Comparison of ENCODE assay signal across 21 mouse cellular contexts in the genomic region with DNA sequence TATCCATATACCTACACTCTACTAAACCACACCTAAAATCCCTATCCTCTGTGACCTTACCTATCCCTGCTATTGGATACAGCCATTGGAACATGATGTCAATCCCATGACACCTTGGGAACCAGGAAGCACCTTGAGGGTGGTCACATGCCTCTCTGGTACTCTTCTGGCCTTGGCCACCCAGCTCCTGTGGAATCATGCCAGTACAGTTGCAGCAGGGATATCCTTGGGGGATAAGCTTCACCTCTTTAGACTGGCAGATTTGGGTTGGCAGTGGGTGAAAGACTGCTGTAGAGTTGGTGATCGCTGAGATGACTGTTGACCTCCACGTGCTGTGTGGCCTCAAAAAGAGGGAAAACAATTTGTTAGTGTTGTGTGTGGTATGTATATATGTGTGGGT. TPM values are rescaled to one million over a fixed set of nuclear protein-coding genes. Genes with fewer than 3 reads are reported as not detected.
"Had no signal": no experiment of that assay in that cellular context is flagged by ENCODE, and none has a peak within 500 bp of the region (broad histone marks: within the 10 kb centered on the region; RNA-seq: fewer than 3 reads in every experiment).

No protein-coding gene starts in this region.

- ATAC-seq: midbrain, embryonic 16.5 days had no signal

- H3K27me3 ChIP-seq: midbrain, embryonic 12.5 days; neural tube, embryonic 13.5 days; neural tube, embryonic 15.5 days had no signal

- DNase-seq: lung, adult 18-20 months; lung, embryonic 14.5 days; lung, postnatal 10 days; lung, postnatal 4 days; midbrain, embryonic 14.5 days; retina, postnatal 1 day; right cerebral cortex, adult 18-20 months; right cerebral cortex, postnatal 25 days; right cerebral cortex, postnatal 4 days; spleen, adult 18-20 months; thymus, adult 2 months; thymus, postnatal 25 days had no signal

- H3K4me2 ChIP-seq: lung, embryonic 14.5 days; midbrain, embryonic 12.5 days; neural tube, embryonic 13.5 days; neural tube, embryonic 15.5 days had no signal

- H3K9ac ChIP-seq: lung, embryonic 14.5 days; midbrain, embryonic 12.5 days; neural tube, embryonic 13.5 days; neural tube, embryonic 15.5 days had no signal

- H3K9me3 ChIP-seq: midbrain, embryonic 10.5 days; midbrain, embryonic 12.5 days; neural tube, embryonic 13.5 days; neural tube, embryonic 15.5 days had no signal

- H3K36me3 ChIP-seq: midbrain, embryonic 10.5 days; midbrain, embryonic 12.5 days; neural tube, embryonic 13.5 days; neural tube, embryonic 15.5 days had no signal

- H3K4me1 ChIP-seq: neural tube, embryonic 15.5 days had no signal

- H3K4me3 ChIP-seq: midbrain, embryonic 10.5 days; midbrain, embryonic 12.5 days; myocyte; neural tube, embryonic 13.5 days; neural tube, embryonic 15.5 days had no signal

- H3K27ac ChIP-seq: midbrain, embryonic 10.5 days; midbrain, embryonic 12.5 days; neural tube, embryonic 13.5 days; neural tube, embryonic 15.5 days had no signal

RNA-seq across cellular contexts. Expression of a gene that starts 3.5 kb away (rescaled TPM):
- total RNA-seq: megakaryocyte, adult 5-6 weeks; megakaryocyte-erythroid progenitor cell, adult 5-6 weeks had no signal

RNA-seq across cellular contexts. Expression of a gene that starts 19.2 kb away (rescaled TPM):
- total RNA-seq: megakaryocyte, adult 5-6 weeks; megakaryocyte-erythroid progenitor cell, adult 5-6 weeks had no signal
- polyA plus RNA-seq: stomach, embryonic 14.5 days had no signal
